Mouse (Mus musculus) testis, postnatal 10 days (tissue): ENCODE results near the gene Gpr146.
"Not testable (repeated sequence)": the region's sequence is repeated elsewhere in the genome, so short reads cannot be mapped to it uniquely, and the experiment has no call there.

ENCODE experiments used
- DNase-seq: peaks from one replicate; pipeline ENCODE4 v3.0.0; 2021; ENCODE audit warnings: low spot score

Gpr146 gene

DNA sequence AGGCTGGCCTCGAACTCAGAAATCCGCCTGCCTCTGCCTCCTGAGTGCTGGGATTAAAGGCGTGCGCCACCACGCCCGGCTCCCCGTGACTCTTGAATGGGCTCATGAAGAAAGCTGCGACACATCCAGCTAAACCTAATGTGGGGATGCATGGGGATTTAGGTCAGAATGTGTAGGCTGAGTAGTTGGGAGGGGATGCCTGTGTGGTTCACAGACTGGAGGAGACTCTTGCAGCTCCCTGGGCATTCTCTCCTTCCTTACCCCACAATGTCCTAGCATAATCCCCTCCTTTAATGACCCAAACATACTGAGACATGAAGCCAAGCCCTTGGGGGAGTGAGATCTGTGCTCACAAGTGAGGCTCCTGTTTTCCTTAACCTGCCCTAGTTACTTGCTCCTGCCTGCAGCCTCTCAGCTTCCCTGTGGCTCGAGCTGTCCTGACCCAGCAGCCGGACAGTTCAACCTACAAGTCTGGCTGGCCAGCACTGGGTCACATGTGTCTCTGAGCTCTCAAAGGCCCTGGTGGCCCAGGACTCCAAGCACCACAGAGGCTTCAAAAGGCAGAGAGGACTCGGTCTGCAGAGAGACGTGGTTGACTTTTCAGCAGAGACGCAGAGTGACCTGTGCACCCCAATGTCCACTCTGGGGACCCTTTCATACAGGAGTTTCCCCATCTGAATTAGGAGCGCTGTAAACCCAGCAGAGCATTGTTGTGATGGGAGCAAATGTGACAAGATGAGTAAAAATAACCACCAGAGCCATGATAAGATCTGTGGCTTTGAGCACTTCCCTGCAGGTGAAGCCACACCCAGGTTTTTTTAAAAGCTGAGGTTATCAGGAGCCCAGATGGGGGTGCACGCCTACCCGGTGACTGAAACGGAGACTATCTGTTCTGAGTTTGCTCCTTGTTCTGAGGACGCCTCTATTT is 4.4 kb downstream of the Gpr146 start:
- DNase-seq = no peak

DNA sequence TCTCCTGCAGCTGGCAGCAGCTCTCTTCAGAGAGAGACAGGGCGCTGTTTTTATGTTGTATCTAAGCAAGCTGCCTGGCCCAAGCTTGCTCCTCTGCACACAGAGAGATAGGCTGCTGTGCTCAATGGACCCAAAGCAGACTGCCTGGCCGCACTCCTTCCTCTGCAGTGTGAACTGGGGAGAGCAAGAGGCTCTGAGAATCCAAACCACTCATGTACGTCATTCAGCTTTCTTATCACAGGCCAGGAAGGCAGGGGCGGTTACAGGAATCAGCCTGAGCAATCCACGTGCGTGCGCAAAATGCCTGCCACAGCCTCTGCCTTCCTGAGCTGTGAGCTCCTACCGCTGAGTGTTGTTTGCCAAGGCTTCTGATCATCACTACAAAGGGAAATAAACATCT is 5.3 kb downstream of the Gpr146 start:
- DNase-seq = no peak

DNA sequence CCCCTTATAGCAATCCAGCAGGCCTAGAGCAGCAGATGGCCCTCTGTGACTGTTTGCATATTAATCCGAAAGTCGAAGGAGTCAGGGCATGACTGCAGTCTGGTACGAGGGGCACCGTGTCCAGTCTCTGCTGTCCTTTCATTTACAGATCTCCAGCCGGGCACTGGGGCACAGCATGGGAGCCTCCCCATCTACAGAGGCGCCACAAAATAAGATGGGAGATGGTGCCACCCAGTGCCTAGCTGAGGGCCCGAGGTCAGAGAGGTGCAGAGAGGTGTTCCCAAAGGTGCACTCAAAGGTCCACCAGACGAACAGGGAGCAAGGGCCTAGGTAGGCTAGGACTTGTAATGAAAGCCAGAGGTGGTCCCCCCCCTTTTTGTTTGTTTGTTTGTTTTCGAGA is 5.7 kb downstream of the Gpr146 start:
- DNase-seq = no peak

DNA sequence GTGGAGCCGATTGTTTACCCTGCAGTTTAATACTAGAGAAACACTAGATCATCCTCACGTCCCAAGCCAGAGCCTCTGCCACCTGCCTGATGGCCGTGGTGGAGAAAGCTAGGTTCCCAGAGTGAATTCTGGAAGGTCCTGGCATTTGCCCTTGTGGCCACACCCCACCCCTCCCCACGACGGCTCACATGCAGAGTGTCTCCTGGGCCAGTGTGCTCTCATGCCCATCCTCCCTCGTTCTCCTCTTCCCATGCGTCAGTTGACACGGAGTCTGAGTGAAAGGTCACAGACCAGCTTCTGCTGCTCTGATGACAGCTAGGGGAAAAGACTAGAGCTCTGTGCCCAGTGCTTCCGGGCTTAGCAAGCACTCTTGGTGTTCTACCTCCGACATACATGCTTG is 7.0 kb downstream of the Gpr146 start:
- no peak for DNase-seq

DNA sequence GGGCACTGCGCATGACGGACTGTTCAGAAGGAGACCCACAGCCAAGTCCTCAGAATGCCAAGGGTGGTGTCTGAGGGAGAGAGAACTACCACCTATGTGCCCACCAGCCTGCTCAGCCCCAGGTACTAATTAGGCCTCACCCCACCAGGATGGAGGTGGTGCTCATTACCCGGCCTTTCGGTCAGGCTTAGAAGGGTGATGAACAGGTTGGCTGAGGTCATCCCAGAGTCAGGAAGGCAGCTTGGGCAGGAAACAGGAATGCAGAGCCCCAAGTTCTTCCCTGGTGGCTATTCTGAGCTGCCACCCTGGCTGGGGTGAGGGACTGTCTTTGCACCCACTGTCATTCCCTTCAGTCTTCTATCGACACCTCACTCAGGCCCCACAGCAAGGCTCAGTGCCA is 8.6 kb downstream of the Gpr146 start:
- DNase-seq = no peak

DNA sequence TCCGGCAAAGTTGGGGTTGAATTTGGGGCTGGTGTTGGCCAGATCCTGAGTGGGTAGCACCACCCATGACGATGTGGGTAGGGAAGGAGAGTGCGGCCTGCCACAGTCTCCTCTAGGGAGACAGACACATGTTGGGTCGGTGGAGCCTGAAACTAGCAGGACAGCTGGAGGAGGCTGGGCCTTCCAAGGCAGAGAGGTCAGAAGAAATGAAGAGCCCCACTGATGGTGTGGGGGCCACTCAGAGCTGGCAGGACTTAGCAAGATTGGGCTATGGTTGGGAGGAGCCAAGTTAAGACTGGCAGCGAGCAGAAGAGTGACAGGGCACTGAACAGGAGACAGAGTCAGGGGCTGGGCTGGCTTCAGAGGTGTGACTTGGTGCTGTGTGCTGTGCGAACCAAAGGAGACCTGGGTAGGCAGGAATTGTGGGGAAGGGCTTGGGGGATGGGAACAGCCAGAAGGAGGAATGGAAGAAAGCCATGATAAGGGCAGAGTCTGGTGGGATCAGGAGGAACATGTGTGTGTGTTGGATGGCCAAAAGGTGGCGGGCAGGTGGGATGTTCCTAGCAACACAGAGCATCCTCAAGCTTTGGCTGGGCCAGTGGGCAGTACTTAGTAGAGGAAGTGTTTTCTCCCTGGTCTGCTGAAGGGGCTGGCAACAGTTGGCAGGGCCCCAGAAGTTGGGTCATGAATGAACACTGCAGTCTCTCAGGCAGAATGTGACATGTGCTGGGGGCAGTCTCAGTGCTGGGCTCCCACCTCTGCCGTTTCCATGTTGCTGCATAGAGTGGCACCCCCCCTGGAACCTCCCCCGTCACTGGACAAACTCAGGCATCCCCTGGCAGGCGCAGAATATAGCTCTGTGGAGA is 10.1 kb downstream of the Gpr146 start:
- peak; percentile 73 for DNase-seq

DNA sequence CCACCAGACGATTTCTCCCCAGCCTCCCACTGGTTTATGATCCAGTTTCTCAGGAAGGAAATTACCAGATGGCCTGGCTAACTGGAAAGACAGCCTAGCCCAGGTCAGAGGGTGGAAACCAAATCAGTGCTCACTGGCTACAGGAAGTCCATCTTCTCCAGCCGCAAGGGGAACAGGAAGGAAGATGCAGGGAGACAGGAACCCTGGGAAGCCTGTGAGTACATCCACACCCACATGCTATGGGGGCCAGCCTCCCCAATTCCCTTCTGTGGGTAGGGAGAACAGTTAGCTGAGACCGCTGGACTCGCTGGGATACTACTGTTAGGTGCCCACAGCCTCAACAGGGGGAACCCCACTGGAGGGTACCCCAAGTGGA is 10.7 kb downstream of the Gpr146 start:
- DNase-seq = no peak

DNA sequence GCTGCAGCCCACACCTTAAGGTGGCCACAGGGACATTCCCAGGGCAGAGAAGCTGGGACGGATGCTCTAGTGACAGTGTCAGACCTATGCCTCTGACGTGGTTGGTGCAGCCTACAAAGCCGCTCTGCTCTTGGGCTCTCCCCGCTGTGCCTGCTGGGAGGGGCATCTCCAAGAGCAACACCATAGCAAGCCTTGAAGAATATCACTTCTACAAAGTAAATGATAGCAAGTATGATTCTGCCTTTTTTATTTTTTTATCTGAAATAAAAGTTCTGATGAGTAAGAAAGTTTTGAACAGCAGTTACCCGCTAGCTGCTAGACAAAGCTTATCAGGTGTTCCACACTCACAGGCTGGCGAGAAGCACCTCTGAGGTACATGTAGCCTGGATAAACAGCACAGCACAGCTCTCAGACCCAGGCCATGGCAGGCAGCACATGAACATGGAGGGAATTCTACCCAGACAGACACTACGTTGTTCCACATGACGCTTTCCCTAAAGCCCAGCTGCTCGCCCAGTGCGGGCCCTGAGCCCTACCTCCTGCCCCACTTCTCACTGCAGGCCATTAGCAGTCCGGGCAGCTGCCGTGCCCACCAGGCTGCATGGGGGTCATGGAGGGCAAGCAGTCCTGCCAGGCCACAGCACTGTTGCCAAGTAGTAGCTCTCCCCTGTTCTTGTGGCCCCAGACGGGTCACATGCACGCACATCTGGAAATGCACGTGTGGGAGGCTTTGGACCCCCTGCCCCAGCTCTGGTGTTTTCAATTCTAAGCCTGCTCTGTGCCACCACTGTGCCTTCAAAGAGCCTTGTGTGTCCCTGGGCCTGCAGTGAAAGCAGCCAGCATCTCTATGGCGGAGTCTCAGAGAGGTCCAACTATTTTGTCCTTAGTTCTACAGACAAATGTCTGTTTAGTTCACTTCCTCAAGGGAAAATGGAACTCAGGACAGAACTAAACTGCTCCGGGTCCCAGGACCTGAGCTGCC is 11.5 kb downstream of the Gpr146 start:
- DNase-seq = no peak

DNA sequence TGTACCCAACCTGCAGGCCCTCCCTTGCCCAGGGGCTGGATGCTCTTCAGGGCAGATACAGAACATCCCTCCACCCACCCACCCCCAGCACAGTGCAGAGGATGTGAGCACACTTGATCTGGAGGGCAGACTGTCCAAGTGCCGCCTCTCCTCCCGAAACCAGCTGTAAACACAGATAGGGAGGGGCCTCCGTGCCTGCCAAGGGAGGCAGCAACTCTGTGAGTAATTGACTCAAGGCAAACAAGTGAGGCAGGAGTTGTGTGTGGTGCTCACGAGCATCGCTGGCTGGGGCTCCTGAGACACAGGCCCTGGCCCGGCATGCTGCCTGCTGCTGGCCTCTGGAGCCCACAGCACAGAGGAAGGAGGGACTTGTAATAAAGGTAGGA is 12.2 kb downstream of the Gpr146 start:
- no peak for DNase-seq

DNA sequence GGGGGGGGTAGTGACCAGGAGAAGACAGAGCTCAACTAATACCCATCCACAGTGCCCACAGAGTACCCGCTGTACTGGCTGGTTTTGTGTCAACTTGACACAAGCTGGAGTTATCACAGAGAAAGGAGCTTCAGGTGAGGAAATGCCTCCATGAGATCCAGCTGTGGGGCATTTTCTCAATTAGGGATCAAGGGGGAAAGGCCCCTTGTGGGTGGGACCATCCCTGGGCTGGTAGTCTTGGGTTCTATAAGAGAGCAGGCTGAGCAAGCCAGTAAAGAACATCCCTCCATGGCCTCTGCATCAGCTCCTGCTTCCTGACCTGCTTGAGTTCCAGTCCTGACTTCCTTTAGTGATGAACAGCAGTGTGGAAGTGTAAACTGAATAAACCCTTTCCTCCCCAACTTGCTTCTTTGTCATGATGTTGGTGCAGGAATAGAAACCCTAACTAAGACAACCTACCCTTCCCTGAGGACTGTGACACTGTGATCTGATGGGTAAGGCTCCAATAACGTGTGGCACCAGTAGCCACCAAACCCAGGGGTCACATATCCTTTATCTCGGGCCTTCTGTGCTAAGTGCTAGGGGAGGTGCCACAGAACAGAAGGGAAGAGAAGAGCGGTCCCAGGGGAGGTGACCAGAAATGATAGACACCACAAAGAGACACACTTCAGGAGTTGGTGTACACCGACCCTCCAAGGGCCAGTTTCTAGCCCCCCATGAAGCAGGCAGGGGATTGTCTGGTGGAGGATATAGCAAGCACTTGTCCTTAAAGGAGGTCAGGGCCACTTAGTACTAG is 13.0 kb downstream of the Gpr146 start:
- DNase-seq = not testable (repeated sequence)

DNA sequence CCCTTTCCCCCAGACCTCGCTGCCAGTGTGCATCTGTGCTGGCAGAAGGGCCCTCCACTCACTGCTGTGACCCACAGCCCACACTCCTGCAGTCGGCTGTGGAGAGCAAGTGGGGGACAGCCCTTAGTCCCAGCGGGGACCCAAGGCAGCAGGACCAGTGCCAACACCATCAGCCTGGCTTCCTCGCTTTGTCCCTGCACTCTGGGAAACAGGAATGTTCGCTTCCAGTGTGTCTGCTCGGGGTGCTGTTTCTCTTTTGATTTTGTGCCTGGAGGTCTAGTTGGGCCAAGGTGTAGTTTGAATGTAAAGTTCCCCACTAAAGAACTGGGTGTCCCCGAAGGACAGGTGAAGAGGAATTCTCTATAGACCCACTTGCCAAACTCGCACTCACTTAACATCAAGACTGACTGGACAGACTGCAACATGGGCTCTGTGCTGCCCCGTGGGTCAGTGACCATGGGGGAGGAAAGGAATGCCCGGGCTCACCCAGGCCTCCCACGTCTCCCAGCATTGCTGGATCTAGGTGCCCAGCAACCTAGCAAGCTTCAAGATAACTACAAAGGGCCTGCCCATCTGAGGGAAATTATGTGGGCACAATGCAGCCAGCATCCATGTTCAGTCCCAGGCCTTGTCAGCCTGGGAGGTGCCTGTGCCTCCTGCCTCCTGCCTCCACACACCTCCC is 14.0 kb downstream of the Gpr146 start:
- peak; percentile 70 for DNase-seq

DNA sequence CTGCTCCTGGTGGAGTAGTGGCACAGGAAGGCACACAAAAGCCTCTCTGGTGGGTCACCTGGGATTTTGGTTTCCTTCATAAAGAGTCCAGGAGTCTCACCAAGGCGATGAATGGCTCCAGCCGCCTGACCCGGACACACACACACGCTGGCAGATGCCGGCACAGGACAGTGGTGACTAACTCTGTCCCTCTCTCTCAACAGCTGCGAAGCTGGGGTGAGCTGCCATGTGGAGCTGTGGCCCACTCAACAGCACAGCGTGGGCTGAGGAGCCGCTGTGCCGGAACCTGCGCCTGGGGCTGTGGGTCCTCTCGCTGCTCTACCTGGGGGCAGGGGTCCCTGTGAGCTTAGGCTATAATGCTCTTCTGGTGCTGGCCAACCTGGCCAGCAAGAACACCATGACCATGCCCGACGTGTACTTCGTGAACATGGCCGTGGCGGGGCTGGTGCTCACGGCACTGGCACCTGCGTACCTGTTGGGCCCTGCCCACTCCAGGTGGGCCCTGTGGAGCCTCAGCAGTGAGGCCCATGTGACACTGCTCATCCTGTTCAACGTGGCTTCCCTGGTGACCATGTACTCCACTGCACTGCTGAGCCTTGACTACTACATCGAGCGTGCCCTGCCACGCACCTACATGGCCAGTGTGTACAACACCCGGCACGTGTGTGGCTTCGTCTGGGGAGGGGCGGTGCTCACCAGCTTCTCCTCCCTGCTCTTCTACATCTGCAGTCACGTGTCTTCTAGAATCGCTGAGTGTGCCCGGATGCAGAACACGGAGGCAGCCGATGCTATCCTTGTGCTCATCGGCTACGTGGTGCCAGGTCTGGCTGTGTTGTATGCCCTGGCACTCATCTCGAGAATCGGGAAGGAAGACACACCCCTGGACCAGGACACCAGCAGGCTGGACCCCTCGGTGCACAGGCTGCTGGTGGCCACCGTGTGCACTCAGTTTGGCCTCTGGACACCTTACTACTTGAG is 15.0 kb downstream of the Gpr146 start:
- DNase-seq = no peak

DNA sequence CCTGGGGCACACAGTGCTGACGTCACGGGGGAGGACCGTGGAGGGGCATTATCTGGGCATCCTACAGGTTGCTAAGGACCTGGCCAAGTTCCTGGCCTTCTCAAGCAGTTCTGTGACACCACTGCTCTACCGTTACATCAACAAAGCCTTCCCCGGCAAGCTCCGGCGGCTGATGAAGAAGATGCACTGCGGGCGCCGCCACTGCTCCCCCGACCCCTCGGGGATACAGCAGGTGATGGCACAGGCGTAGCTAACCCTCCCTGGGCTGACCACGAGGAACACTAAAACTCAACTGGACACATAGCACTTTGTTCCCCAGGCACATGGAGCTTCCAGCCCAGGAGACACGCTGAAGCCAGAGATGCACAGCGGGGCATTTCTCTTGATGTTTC is 15.7 kb downstream of the Gpr146 start:
- no peak for DNase-seq

DNA sequence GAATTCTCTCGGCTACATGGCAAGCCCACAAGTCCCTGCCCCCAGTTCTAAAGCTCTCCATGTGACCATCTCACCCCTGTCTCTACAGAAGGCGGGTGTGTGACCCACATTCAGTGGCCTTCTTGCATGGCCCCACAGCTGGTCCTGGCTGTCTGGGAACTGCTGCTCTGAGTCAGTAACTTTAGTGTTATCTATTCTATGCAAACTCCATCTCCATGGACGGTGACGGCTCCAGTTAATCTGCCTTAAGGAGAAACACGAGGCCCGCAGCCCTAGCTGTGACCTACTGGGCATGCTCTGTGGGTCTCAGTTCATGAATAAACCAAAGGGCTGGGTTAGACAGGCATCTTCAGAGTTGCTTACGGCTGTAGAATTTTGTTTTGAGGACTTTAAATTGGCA is 16.9 kb downstream of the Gpr146 start:
- no peak for DNase-seq

DNA sequence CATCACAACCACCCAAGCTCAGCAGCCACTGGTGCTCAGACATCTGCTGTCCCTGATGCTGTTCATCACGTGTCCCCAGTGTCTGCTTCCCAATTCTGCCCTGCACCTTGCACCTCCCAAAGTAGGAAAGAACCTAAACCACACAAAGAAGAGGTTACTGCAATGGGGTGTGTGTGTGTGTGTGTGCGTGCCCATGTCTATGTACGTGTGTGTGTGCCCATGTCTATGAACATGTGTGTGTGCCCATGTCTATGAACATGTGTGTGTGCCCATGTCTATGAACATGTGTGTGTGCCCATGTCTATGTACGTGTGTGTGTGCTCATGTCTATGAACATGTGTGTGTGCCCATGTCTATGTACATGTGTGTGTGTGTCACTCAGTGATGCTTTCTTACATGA is 18.0 kb downstream of the Gpr146 start:
- no peak for DNase-seq

DNA sequence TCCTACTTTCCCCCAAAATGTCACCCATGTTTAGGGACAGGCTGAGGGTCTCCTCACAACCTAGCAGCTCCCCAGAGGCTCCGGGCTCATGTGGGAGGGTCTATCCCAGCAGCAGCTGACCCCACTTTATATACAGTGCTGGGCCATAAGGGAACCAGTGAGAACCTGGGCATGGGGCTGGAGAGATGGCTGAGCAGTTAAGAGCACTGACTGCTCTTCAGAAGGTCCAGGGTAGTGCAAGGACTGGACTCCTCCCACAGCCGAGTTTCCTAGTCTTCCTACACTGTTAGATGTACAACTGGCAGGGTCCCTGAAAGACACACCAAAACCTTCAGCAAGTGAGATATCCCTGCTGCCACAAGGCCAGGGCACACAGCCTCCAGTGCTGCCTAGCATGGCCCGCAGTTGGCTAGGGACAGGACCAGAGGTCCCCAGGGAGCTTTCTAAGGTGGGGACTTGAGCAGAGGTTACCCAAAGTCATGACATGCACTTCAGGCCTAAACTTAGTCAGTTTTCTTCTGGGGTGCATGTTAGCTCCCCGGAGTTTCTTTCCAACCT is 19.9 kb downstream of the Gpr146 start:
- no peak for DNase-seq

DNA sequence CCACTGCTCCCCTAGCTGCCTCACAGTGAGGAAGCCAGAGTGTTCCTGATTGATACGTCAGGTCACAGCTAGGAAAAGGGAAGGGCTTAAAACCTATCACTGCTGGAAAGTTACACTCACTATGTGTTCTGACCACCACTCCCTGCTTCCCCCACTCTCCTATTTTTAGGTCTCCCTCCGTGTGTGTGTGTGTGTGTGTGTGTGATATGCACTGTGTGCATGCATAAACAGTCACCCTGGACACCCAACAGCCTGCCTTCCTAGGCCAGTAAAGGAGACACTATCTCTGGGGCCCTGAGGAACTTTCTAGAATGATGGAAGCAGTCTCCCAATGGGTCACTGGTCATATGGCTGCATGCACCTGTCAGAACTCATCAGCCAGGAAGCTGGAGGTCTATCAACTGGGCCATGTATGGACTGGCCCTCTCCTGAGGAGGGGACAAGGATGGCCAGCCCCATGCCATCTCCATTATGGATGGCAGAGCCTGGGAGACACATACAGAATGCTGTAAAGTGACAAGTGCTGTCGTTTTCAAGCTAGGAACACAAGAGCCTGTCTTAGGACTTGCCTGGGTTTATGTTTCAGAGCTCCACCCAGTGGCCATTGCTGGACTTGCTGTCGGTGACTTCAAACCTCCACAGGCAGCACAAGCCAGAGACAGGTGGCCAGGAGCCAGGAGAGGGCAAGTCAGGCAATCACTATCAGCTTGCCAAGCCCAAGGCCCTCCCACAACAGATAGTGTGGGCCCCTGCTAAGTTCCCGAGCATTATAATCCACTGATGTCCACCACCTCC is 20.7 kb downstream of the Gpr146 start:
- DNase-seq = peak; percentile 97

DNA sequence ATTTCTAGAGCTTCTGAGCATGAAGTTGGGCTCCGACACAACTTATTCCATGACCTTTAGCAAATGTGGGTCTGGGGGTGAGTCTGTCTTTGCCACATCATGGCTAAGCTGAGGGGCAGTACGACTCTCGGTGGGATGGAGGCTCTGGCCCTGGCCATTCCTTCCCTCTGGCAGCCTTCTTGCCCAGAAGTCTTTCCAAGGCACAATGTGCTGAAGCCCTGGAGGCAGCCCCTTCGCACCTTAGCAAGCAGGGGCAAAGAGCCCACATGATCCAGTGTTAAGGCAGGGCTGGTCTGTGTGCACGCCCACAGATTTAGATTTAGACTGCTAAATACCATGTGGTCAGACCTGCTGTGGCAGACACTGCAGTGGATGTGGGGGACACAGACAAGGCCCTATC is 21.3 kb downstream of the Gpr146 start:
- no peak for DNase-seq
